Comparison of ENCODE assay signal across 22 mouse cellular contexts in genomic region chr2:134981394-134981793, GRCm38 (mm10).
DNase-seq lines count a peak whose midpoint lies in the region; ATAC-seq and TF ChIP-seq lines count a peak whose summit lies in the region.
"Had no signal": no experiment of that assay in that cellular context is flagged by ENCODE, and none has a peak within 500 bp of the region (broad histone marks: within the 10 kb centered on the region; RNA-seq: fewer than 3 reads in every experiment).

No protein-coding gene starts in this region.

- H3K4me2 ChIP-seq in intestine, embryonic 16.5 days (ENCODE audit: low read depth, low read length), result no peak overlapping the region
- H3K4me2 ChIP-seq in intestine, postnatal 0 days (replicated peaks; ENCODE audit: low read depth), result no peak overlapping the region
- no peak overlapping the region for H3K4me2 ChIP-seq in lung, embryonic 15.5 days
- H3K4me2 ChIP-seq: embryonic facial prominence, embryonic 15.5 days; heart, embryonic 12.5 days; hindbrain, embryonic 15.5 days had no signal

- H3K27ac ChIP-seq in intestine, embryonic 16.5 days (ENCODE audit: low read length), result no peak overlapping the region
- H3K27ac ChIP-seq in intestine, postnatal 0 days (ENCODE audit: low read depth, low read length), result no peak overlapping the region
- peak overlapping the region; percentile 53; the same call in 1 of the 2 replicates for H3K27ac ChIP-seq in lung, embryonic 15.5 days
- H3K27ac ChIP-seq: embryonic facial prominence, embryonic 15.5 days; forebrain, embryonic 10.5 days; gastrocnemius, adult 2 months; hindbrain, embryonic 15.5 days had no signal

- H3K9me3 ChIP-seq in intestine, embryonic 16.5 days (ENCODE audit: control insufficient read depth, low read length), result no peaks in the 10 kb centered on the region
- no peaks in the 10 kb centered on the region for H3K9me3 ChIP-seq in intestine, postnatal 0 days (ENCODE audit: control insufficient read depth)
- H3K9me3 ChIP-seq in lung, embryonic 15.5 days, result no peaks in the 10 kb centered on the region
- H3K9me3 ChIP-seq: embryonic facial prominence, embryonic 15.5 days; forebrain, embryonic 10.5 days; heart, embryonic 12.5 days; hindbrain, embryonic 15.5 days had no signal

- no peak for TF ChIP-seq CTCF in intestine, postnatal 0 days (IDR thresholded peaks at IDR 0.05; ENCODE audit: low read depth)

- intact Hi-C loops in left cerebral cortex, postnatal 36 days (cut with DNase I), result no loop called here
- intact Hi-C loops in heart, postnatal 10 days (cut with DNase I), result no loop called here

- H3K4me1 ChIP-seq in intestine, embryonic 16.5 days (ENCODE audit: control insufficient read depth, insufficient read depth, low read length), result no peaks in the 10 kb centered on the region
- no peaks in the 10 kb centered on the region for H3K4me1 ChIP-seq in intestine, postnatal 0 days (replicated peaks; ENCODE audit: control insufficient read depth, insufficient read depth, low read length)
- H3K4me1 ChIP-seq in lung, embryonic 15.5 days, result peaks cover 17% of the 10 kb centered on the region

- no peaks in the 10 kb centered on the region for H3K27me3 ChIP-seq in intestine, embryonic 16.5 days (replicated peaks; ENCODE audit: control insufficient read depth, insufficient read depth, low read length)
- H3K27me3 ChIP-seq in intestine, postnatal 0 days (replicated peaks; ENCODE audit: control insufficient read depth, insufficient read depth, low read length), result no peaks in the 10 kb centered on the region
- no peaks in the 10 kb centered on the region for H3K27me3 ChIP-seq in lung, embryonic 15.5 days
- H3K27me3 ChIP-seq: CH12.LX; embryonic facial prominence, embryonic 15.5 days; heart, embryonic 12.5 days; hindbrain, embryonic 15.5 days had no signal

- H3K9ac ChIP-seq in intestine, embryonic 16.5 days (ENCODE audit: low read depth, low read length), result no peak overlapping the region
- H3K9ac ChIP-seq in intestine, postnatal 0 days (ENCODE audit: low read depth, low read length), result no peak overlapping the region
- H3K9ac ChIP-seq in lung, embryonic 15.5 days, result no peak overlapping the region
- H3K9ac ChIP-seq: embryonic facial prominence, embryonic 15.5 days; heart, embryonic 12.5 days; hindbrain, embryonic 15.5 days had no signal

- 0 out of 2 replicates have a peak, but pooled peaks have one; percentile 28 for ATAC-seq in intestine, embryonic 16.5 days
- ATAC-seq in intestine, postnatal 0 days, result no peak
- peak; percentile 83; the same call in 1 of the 2 replicates for ATAC-seq in lung, embryonic 15.5 days (ENCODE audit: borderline replicate concordance, extremely low read depth, low FRiP score, low TSS enrichment)
- ATAC-seq: forebrain, embryonic 14.5 days had no signal

- H3K36me3 ChIP-seq in intestine, embryonic 16.5 days (ENCODE audit: control insufficient read depth, insufficient read depth, low read length), result no peaks in the 10 kb centered on the region
- H3K36me3 ChIP-seq in intestine, postnatal 0 days (ENCODE audit: control insufficient read depth, insufficient read depth), result no peaks in the 10 kb centered on the region
- H3K36me3 ChIP-seq in lung, embryonic 15.5 days, result no peaks in the 10 kb centered on the region
- H3K36me3 ChIP-seq: embryonic facial prominence, embryonic 15.5 days; forebrain, embryonic 10.5 days; heart, embryonic 12.5 days; hindbrain, embryonic 15.5 days had no signal

- no peak for DNase-seq in lung, postnatal 14 days
- peak; percentile 32 for DNase-seq in 3T3-L1 (ENCODE audit: low read depth, low spot score)
- peak; percentile 38 for DNase-seq in lung, postnatal 10 days
- DNase-seq in left cerebral cortex, postnatal 36 days (ENCODE audit: low spot score in 2 of 2), result no peak
- DNase-seq in heart, postnatal 10 days, result no peak
- DNase-seq: adrenal gland, postnatal 10 days; cerebellum, adult 11-12 months; cerebellum, adult 9-10 months; cerebellum, postnatal 25 days; gastrocnemius, adult 2 months; gastrocnemius, postnatal 25 days; heart, postnatal 36 days had no signal

- no peak overlapping the region for H3K4me3 ChIP-seq in intestine, embryonic 16.5 days (ENCODE audit: low read length)
- no peak overlapping the region for H3K4me3 ChIP-seq in intestine, postnatal 0 days (ENCODE audit: low read depth, low read length)
- H3K4me3 ChIP-seq in lung, embryonic 15.5 days, result no peak overlapping the region
- H3K4me3 ChIP-seq: embryonic facial prominence, embryonic 15.5 days; erythroblast, embryonic 14.5 days; forebrain, embryonic 10.5 days; gastrocnemius, adult 2 months; heart, embryonic 12.5 days; hindbrain, embryonic 15.5 days had no signal

Comparison
In these comparisons a context has a peak if more than half of its experiments do, and no peak if none do; other contexts are left out.
1. DNase-seq: peak in 3T3-L1 (single experiment) and lung, postnatal 10 days (single experiment); none in lung, postnatal 14 days (single experiment), left cerebral cortex, postnatal 36 days (0 of 2) and heart, postnatal 10 days (0 of 2).